Mouse (Mus musculus) forebrain, embryonic 13.5 days (tissue): ENCODE results near the gene Tmem266. TPM values are rescaled to one million over a fixed set of nuclear protein-coding genes. Genes with fewer than 3 reads are reported as not detected.

Source experiments
- ATAC-seq: fragments of 200-750 bp; cut with Nextera tagmentation; 2 replicates; pipeline ENCODE4 v1.8.0; 2017
- H3K27ac ChIP-seq: fragments of 300-500 bp; sonication (generic); 2 replicates; pipeline ENCODE4 v1.5.1; 2015; ENCODE audit warnings: inconsistent platforms, mild to moderate bottlenecking, moderate library complexity
- H3K27me3 ChIP-seq: fragments of 300-500 bp; sonication (generic); 2 replicates; pipeline ENCODE4 v1.6.1; 2015; ENCODE audit warnings: mild to moderate bottlenecking, inconsistent platforms
- H3K36me3 ChIP-seq: fragments of 300-500 bp; sonication (generic); 2 replicates; pipeline ENCODE4 v1.6.1; 2015; ENCODE audit warnings: mild to moderate bottlenecking, inconsistent platforms; ENCODE audit not compliant: poor library complexity, severe bottlenecking
- H3K4me1 ChIP-seq: fragments of 300-500 bp; sonication (generic); 2 replicates; pipeline ENCODE4 v1.6.1; 2015; ENCODE audit warnings: inconsistent platforms
- H3K4me2 ChIP-seq: fragments of 300-500 bp; sonication (generic); 2 replicates; pipeline ENCODE4 v1.6.1; 2015; ENCODE audit warnings: inconsistent platforms, mild to moderate bottlenecking, moderate library complexity
- H3K4me3 ChIP-seq: fragments of 300-500 bp; sonication (generic); 2 replicates; pipeline ENCODE4 v1.5.1; 2015; ENCODE audit warnings: mild to moderate bottlenecking, inconsistent platforms
- H3K9ac ChIP-seq: fragments of 300-500 bp; sonication (generic); 2 replicates; pipeline ENCODE4 v1.6.1; 2015; ENCODE audit warnings: mild to moderate bottlenecking, inconsistent platforms
- H3K9me3 ChIP-seq: fragments of 300-500 bp; sonication (generic); replicated peaks from 2 replicates; pipeline ENCODE4 v1.6.1; 2016; ENCODE audit warnings: inconsistent platforms
- WGBS: fragments of 180-500 bp; shearing (Covaris S2); methylation state at CpG from one replicate; pipeline ENCODE4 v1.1.7; 2015; 5-methylcytosine and 5-hydroxymethylcytosine counted together
- polyA plus RNA-seq: library from polyadenylated mRNA; unstranded; fragments of >200 nt; fragmentation: Nextera tagmentation; extraction: Ambion mirVana; gene quantifications from 2 replicates; pipeline ENCODE4 v1.2.1, GENCODE M21; 2015

Tmem266 gene
- polyA plus RNA-seq, 1 experiment from 2014 or later: 1.0 TPM

GRCm38 (mm10) chr9:55344165-55344564 is 17.5 kb downstream of the Tmem266 start:
- no peak for ATAC-seq
- Histone ChIP-seq H3K27me3 (no peaks in the 10 kb centered on the region), H3K9ac (no peak overlapping the region), H3K9me3 (no peaks in the 10 kb centered on the region), H3K4me1 (no peaks in the 10 kb centered on the region), H3K27ac (no peak overlapping the region), H3K4me2 (no peak overlapping the region), H3K36me3 (no peaks in the 10 kb centered on the region), H3K4me3 (no peak overlapping the region)
- 90% methylated on average over 7 of the region's 7 CpGs for WGBS

GRCm38 (mm10) chr9:55345332-55345731 is 18.6 kb downstream of the Tmem266 start:
- Histone ChIP-seq H3K9ac (no peak overlapping the region), H3K27ac (no peak overlapping the region), H3K27me3 (no peaks in the 10 kb centered on the region), H3K4me2 (no peak overlapping the region), H3K36me3 (no peaks in the 10 kb centered on the region), H3K9me3 (no peaks in the 10 kb centered on the region), H3K4me1 (no peaks in the 10 kb centered on the region), H3K4me3 (no peak overlapping the region)
- WGBS: 95% methylated on average over 7 of the region's 7 CpGs
- ATAC-seq: no peak

GRCm38 (mm10) chr9:55348664-55349063 is 22.0 kb downstream of the Tmem266 start:
- no peak for ATAC-seq
- H3K4me2 ChIP-seq: no peak overlapping the region
- no peaks in the 10 kb centered on the region for H3K4me1 ChIP-seq
- no peak overlapping the region for H3K9ac ChIP-seq
- no peak overlapping the region for H3K27ac ChIP-seq
- no peaks in the 10 kb centered on the region for H3K36me3 ChIP-seq
- H3K4me3 ChIP-seq: no peak overlapping the region
- no peaks in the 10 kb centered on the region for H3K27me3 ChIP-seq
- H3K9me3 ChIP-seq: no peaks in the 10 kb centered on the region
- 82% methylated on average over 3 of the region's 3 CpGs for WGBS

GRCm38 (mm10) chr9:55354686-55355085 is 28.0 kb downstream of the Tmem266 start:
- no peaks in the 10 kb centered on the region for H3K9me3 ChIP-seq
- 87% methylated on average over 3 of the region's 3 CpGs for WGBS
- H3K27me3 ChIP-seq: no peaks in the 10 kb centered on the region

GRCm38 (mm10) chr9:55355270-55355834 is 28.6 kb downstream of the Tmem266 start:
- H3K36me3 ChIP-seq: no peaks in the 10 kb centered on the region
- H3K4me3 ChIP-seq: no peak overlapping the region
- ATAC-seq: no peak
- H3K27ac ChIP-seq: no peak overlapping the region
- H3K27me3 ChIP-seq: no peaks in the 10 kb centered on the region
- 41% methylated on average over 8 of the region's 8 CpGs for WGBS
- peaks cover 11% of the 10 kb centered on the region for H3K4me1 ChIP-seq
- H3K4me2 ChIP-seq: no peak overlapping the region
- no peak overlapping the region for H3K9ac ChIP-seq
- H3K9me3 ChIP-seq: no peaks in the 10 kb centered on the region

More at GRCm38 (mm10) chr9:55354686-55355085, 28.0 kb downstream of the Tmem266 start:
- no peak overlapping the region for H3K4me3 ChIP-seq
- no peak for ATAC-seq
- H3K36me3 ChIP-seq: no peaks in the 10 kb centered on the region
- H3K4me2 ChIP-seq: no peak overlapping the region
- H3K27ac ChIP-seq: no peak overlapping the region
- H3K9ac ChIP-seq: no peak overlapping the region
- peaks cover 11% of the 10 kb centered on the region for H3K4me1 ChIP-seq

- Histone ChIP-seq H3K4me1 (peaks cover 11% of the 10 kb centered on the region), H3K27me3 (no peaks in the 10 kb centered on the region), H3K9me3 (no peaks in the 10 kb centered on the region), H3K4me2 (no peak overlapping the region), H3K36me3 (no peaks in the 10 kb centered on the region), H3K27ac (no peak overlapping the region), H3K4me3 (no peak overlapping the region), H3K9ac (no peak overlapping the region)
- no peak for ATAC-seq
- WGBS: 94% methylated on average over 1 of the region's 1 CpGs
Observed at GRCm38 (mm10) chr9:55357164-55357563, 30.5 kb downstream of the Tmem266 start.

- Histone ChIP-seq H3K27ac (no peak overlapping the region), H3K4me1 (no peaks in the 10 kb centered on the region), H3K4me3 (no peak overlapping the region), H3K4me2 (no peak overlapping the region), H3K9me3 (no peaks in the 10 kb centered on the region), H3K27me3 (no peaks in the 10 kb centered on the region), H3K36me3 (no peaks in the 10 kb centered on the region), H3K9ac (no peak overlapping the region)
- ATAC-seq: no peak
- WGBS: 88% methylated on average over 3 of the region's 3 CpGs
Observed at GRCm38 (mm10) chr9:55360372-55360771, 33.7 kb downstream of the Tmem266 start.

- no peaks in the 10 kb centered on the region for H3K4me1 ChIP-seq
- 74% methylated on average over 7 of the region's 7 CpGs for WGBS
- no peaks in the 10 kb centered on the region for H3K36me3 ChIP-seq
- no peak overlapping the region for H3K9ac ChIP-seq
- no peak for ATAC-seq
- H3K27ac ChIP-seq: no peak overlapping the region
- H3K9me3 ChIP-seq: no peaks in the 10 kb centered on the region
- H3K4me3 ChIP-seq: no peak overlapping the region
- H3K27me3 ChIP-seq: no peaks in the 10 kb centered on the region
- no peak overlapping the region for H3K4me2 ChIP-seq
Observed at GRCm38 (mm10) chr9:55360861-55361260, 34.1 kb downstream of the Tmem266 start.

GRCm38 (mm10) chr9:55361969-55362368 is 35.3 kb downstream of the Tmem266 start:
- Histone ChIP-seq H3K9me3 (no peaks in the 10 kb centered on the region), H3K9ac (no peak overlapping the region), H3K4me1 (no peaks in the 10 kb centered on the region), H3K4me3 (no peak overlapping the region), H3K36me3 (no peaks in the 10 kb centered on the region), H3K27ac (no peak overlapping the region), H3K4me2 (no peak overlapping the region), H3K27me3 (no peaks in the 10 kb centered on the region)
- ATAC-seq: no peak
- 93% methylated on average over 5 of the region's 5 CpGs for WGBS

GRCm38 (mm10) chr9:55363707-55364106 is 37.0 kb downstream of the Tmem266 start:
- no peaks in the 10 kb centered on the region for H3K36me3 ChIP-seq
- H3K9me3 ChIP-seq: no peaks in the 10 kb centered on the region
- no peak overlapping the region for H3K9ac ChIP-seq
- no peaks in the 10 kb centered on the region for H3K4me1 ChIP-seq
- no peak overlapping the region for H3K4me3 ChIP-seq
- no peak overlapping the region for H3K27ac ChIP-seq
- ATAC-seq: no peak
- H3K4me2 ChIP-seq: no peak overlapping the region
- H3K27me3 ChIP-seq: no peaks in the 10 kb centered on the region

GRCm38 (mm10) chr9:55368011-55368410 is 41.3 kb downstream of the Tmem266 start:
- no peak for ATAC-seq
- Histone ChIP-seq H3K9ac (no peak overlapping the region), H3K27me3 (no peaks in the 10 kb centered on the region), H3K36me3 (no peaks in the 10 kb centered on the region), H3K27ac (no peak overlapping the region), H3K9me3 (no peaks in the 10 kb centered on the region), H3K4me3 (no peak overlapping the region), H3K4me2 (no peak overlapping the region), H3K4me1 (no peaks in the 10 kb centered on the region)
- 59% methylated on average over 3 of the region's 3 CpGs for WGBS

GRCm38 (mm10) chr9:55371908-55372307 is 45.2 kb downstream of the Tmem266 start:
- Histone ChIP-seq H3K4me1 (no peaks in the 10 kb centered on the region), H3K4me2 (no peak overlapping the region), H3K27ac (no peak overlapping the region), H3K27me3 (no peaks in the 10 kb centered on the region), H3K9ac (no peak overlapping the region), H3K9me3 (no peaks in the 10 kb centered on the region), H3K4me3 (no peak overlapping the region), H3K36me3 (no peaks in the 10 kb centered on the region)
- 83% methylated on average over 7 of the region's 7 CpGs for WGBS
- ATAC-seq: no peak

- Histone ChIP-seq H3K27me3 (no peaks in the 10 kb centered on the region), H3K9ac (no peak overlapping the region), H3K4me3 (no peak overlapping the region), H3K9me3 (no peaks in the 10 kb centered on the region), H3K4me2 (no peak overlapping the region), H3K4me1 (no peaks in the 10 kb centered on the region), H3K27ac (no peak overlapping the region), H3K36me3 (no peaks in the 10 kb centered on the region)
- no peak for ATAC-seq
- WGBS: 87% methylated on average over 10 of the region's 10 CpGs
Observed at GRCm38 (mm10) chr9:55377603-55378250, 51.0 kb downstream of the Tmem266 start.
